Mouse (Mus musculus) heart, adult 9 months (tissue): ENCODE data around the gene Krt1.

ENCODE experiments used
- DNase-seq, 2 experiments: peaks; one replicate each; pipeline ENCODE4 v3.0.0; 2022; ENCODE audit warnings: low spot score in 2 of 2

Krt1 gene

DNA sequence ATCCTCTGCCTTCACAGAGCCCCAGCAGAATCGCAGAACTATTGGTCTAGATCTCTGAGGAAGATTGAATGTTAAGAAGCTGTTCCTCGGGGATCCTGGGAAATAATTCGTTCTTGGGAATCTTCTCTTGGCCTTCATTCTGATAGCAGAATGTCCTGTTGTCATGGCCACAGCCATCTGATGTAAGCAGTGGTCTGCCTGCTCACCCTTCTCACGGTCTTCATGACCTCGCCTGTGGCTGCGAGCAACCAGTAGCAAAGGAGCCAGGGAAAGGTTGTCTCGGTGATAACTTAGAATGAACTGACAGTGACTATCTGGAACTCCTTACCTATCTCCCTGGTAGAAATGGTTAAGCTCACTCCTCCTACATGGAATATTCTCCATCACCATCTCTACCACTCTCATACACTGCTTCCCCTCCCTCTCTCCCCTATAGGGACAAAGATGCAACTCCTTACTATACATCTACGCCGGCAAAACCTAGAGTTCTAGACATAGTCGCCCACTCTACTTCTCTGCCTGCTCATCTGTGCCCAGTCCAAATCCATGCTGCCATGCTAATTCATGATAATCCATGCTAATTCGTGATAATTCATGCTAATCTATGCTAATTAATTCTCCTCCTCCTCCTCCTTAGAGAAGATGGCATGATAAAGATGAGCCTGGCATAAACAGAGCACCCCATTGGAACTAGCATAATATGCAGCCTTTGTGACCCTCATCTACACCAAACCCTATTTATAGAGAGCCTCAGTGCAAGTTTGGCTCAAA, 47.4 kb downstream of the Krt1 start:
- DNase-seq = no peak

DNA sequence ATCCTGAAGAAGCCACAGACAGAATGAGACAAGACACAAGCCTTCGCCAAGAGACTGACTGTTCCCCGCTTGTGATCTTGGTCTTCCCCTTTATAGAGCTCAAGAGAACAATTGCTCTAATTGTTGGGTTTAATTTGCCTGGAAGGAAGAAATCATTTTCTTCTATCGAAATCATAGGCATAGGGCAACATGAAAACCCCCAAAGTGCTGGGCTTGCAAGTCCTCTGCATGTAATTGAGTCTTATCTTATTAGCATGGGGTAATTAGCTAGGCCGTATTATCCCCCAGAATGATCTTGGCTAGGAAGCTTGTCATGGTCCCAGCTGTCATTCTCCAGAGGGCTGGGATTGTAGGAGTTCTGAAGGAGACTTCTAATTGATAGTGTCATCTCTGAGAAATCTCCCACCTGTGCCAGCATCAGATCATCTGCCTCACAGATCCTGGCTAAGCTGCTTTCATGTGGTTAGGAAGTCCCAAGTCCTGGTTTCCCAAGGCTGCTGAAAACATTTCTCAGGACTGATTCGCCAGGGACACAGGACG, 48.2 kb downstream of the Krt1 start, which contains the start of gene Krt73:
Gene Krt73 (minus strand): TSS at position 51 of the 540 bp plus-strand sequence.
- no peak for DNase-seq
